Mouse (Mus musculus): ENCODE results near the gene Gm20696. TPM values are rescaled to one million over a fixed set of nuclear protein-coding genes. Genes with fewer than 3 reads are reported as not detected.
A peak's percentile ranks its signal among the peaks of the same experiment; 100 is the strongest.

Gm20696 gene
- polyA plus RNA-seq, 1 experiment from 2014 or later: 3.2 TPM

DNA sequence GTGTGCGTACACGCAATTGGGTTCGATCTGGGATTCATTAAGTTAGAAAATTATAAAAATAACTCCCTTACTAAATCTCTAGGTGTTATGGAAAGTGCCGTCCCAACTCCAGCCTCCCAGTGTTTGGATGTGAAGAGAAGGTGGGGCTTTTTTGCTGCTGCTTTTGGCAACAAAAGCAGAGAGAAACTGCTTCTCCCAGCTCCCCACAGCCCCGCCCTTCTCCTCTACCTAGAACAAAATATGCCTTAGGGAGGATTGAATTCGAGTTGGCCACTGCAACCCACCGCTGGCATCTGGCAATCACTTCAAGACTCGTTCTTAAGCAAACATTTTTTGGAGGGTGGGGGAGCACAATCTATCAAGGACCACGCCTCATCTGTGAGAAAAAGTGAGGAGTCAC, 191.6 kb downstream of the Gm20696 start:
- Histone ChIP-seq H3K4me1 (peaks cover 15% of the 10 kb centered on the region), H3K27ac (replicated peaks) (no peak overlapping the region), H3K9me3 (replicated peaks) (no peaks in the 10 kb centered on the region), H3K36me3 (peaks cover 6% of the 10 kb centered on the region), H3K27me3 (ENCODE audit: low read depth, poor library complexity, severe bottlenecking) (no peaks in the 10 kb centered on the region), H3K4me3 (no peak overlapping the region)
- DNase-seq (ENCODE audit: low spot score): no peak
- 89% methylated on average over 9 of the region's 9 CpGs for WGBS

GRCm38 (mm10) chr6:99470906-99471305, 195.7 kb downstream of the Gm20696 start:
- no peak overlapping the region for H3K4me3 ChIP-seq
- H3K27ac ChIP-seq (replicated peaks): no peak overlapping the region
- no peak for DNase-seq (ENCODE audit: low spot score)
- H3K27me3 ChIP-seq (ENCODE audit: low read depth, poor library complexity, severe bottlenecking): peaks cover 13% of the 10 kb centered on the region; the same call in 1 of the 2 replicates
- 88% methylated on average over 5 of the region's 5 CpGs for WGBS
- H3K9me3 ChIP-seq (replicated peaks): no peaks in the 10 kb centered on the region
- H3K4me1 ChIP-seq: peaks cover 32% of the 10 kb centered on the region
- peaks cover 12% of the 10 kb centered on the region for H3K36me3 ChIP-seq

GRCm38 (mm10) chr6:99469134-99469834, 197.3 kb downstream of the Gm20696 start:
- peaks cover 26% of the 10 kb centered on the region for H3K36me3 ChIP-seq
- H3K27me3 ChIP-seq (ENCODE audit: low read depth, poor library complexity, severe bottlenecking): peaks cover 21% of the 10 kb centered on the region
- no peak overlapping the region for H3K4me3 ChIP-seq
- WGBS: 93% methylated on average over 12 of the region's 12 CpGs
- DNase-seq (ENCODE audit: low spot score): no peak
- H3K9me3 ChIP-seq (replicated peaks): no peaks in the 10 kb centered on the region
- H3K4me1 ChIP-seq: peaks cover 39% of the 10 kb centered on the region
- no peak overlapping the region for H3K27ac ChIP-seq (replicated peaks)

DNA sequence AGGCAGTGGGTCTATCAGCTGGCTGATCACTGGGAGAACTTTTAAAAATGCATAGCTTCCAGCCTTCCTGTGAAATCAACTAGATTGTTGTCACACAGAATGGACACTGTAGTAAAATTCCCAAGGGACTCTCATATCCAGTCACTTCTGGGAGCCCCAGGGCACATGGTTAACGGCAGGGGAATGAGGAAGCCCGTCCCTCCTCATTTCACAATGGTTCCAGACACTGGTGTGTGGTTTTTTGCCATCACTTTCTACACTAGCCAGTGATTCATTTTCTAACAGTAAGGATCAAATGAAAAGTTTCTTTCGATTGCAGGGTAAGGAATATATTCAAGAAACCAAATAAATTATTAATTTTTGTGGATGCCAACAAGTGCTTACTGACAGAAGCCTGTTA, 198.8 kb downstream of the Gm20696 start:
- 70% methylated on average over 3 of the region's 3 CpGs for WGBS
- no peak for DNase-seq (ENCODE audit: low spot score)
- Histone ChIP-seq H3K27me3 (ENCODE audit: low read depth, poor library complexity, severe bottlenecking) (peaks cover 21% of the 10 kb centered on the region), H3K36me3 (peaks cover 20% of the 10 kb centered on the region), H3K27ac (replicated peaks) (no peak overlapping the region), H3K4me1 (peaks cover 45% of the 10 kb centered on the region), H3K4me3 (no peak overlapping the region), H3K9me3 (replicated peaks) (no peaks in the 10 kb centered on the region)

GRCm38 (mm10) chr6:99467109-99467508, 199.5 kb downstream of the Gm20696 start:
- Histone ChIP-seq H3K36me3 (peaks cover 19% of the 10 kb centered on the region), H3K27ac (replicated peaks) (no peak overlapping the region), H3K4me3 (no peak overlapping the region), H3K9me3 (replicated peaks) (no peaks in the 10 kb centered on the region), H3K27me3 (ENCODE audit: low read depth, poor library complexity, severe bottlenecking) (peaks cover 21% of the 10 kb centered on the region), H3K4me1 (peaks cover 51% of the 10 kb centered on the region)
- no peak for DNase-seq (ENCODE audit: low spot score)
- 37% methylated on average over 8 of the region's 8 CpGs for WGBS

DNA sequence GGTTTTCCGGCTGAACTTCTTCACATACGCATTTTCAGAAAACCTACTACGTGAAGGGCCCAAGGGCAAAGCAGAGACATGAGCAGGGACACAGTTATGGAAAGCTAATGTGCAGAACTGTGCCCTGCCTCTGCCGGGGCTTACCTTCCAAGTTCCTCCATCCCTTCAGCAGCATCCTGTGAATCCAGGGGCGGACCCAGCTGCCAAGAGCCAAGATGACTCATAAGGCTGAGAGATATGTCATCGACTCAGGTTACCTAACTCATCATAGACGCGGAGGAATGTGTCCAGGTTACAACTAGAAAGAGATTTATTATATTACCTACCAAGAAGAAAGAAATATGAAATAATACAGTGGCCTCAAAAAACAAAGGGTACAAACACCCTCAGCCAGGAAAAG, 200.2 kb downstream of the Gm20696 start:
- Histone ChIP-seq H3K4me3 (no peak overlapping the region), H3K27ac (replicated peaks) (no peak overlapping the region), H3K9me3 (replicated peaks) (no peaks in the 10 kb centered on the region), H3K27me3 (ENCODE audit: low read depth, poor library complexity, severe bottlenecking) (peaks cover 21% of the 10 kb centered on the region), H3K36me3 (peaks cover 19% of the 10 kb centered on the region), H3K4me1 (peaks cover 51% of the 10 kb centered on the region)
- no peak for DNase-seq (ENCODE audit: low spot score)
- 89% methylated on average over 8 of the region's 8 CpGs for WGBS

DNA sequence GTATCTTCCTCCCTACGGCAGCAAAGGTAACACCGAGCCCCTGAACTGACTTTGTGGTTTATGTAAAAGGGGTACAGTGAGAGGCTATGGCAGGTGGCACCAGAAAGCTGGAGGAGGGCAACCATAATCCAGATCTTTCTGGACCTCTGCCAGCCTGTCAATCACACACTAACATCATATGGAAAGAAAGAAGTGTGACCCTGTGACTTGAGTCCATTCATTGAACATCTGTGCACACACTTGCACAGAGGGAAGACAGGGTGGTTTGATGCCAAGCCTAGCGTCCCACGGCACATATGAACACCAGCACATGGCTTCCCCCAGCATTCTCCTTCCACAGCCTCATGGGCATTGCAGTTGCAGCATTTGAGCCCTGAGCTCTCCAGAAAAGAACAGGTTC, 202.1 kb downstream of the Gm20696 start:
- Histone ChIP-seq H3K27me3 (ENCODE audit: low read depth, poor library complexity, severe bottlenecking) (peaks cover 21% of the 10 kb centered on the region), H3K4me1 (peaks cover 38% of the 10 kb centered on the region), H3K36me3 (peaks cover 23% of the 10 kb centered on the region), H3K9me3 (replicated peaks) (no peaks in the 10 kb centered on the region), H3K27ac (replicated peaks) (no peak overlapping the region), H3K4me3 (no peak overlapping the region)
- WGBS: 86% methylated on average over 4 of the region's 4 CpGs
- no peak for DNase-seq (ENCODE audit: low spot score)

GRCm38 (mm10) chr6:99463906-99464305, 202.7 kb downstream of the Gm20696 start:
- H3K9me3 ChIP-seq (replicated peaks): no peaks in the 10 kb centered on the region
- H3K27ac ChIP-seq (replicated peaks): no peak overlapping the region
- WGBS: 85% methylated on average over 7 of the region's 7 CpGs
- peaks cover 23% of the 10 kb centered on the region for H3K36me3 ChIP-seq
- no peak for DNase-seq (ENCODE audit: low spot score)
- H3K27me3 ChIP-seq (ENCODE audit: low read depth, poor library complexity, severe bottlenecking): peaks cover 16% of the 10 kb centered on the region
- no peak overlapping the region for H3K4me3 ChIP-seq
- H3K4me1 ChIP-seq: peaks cover 38% of the 10 kb centered on the region

DNA sequence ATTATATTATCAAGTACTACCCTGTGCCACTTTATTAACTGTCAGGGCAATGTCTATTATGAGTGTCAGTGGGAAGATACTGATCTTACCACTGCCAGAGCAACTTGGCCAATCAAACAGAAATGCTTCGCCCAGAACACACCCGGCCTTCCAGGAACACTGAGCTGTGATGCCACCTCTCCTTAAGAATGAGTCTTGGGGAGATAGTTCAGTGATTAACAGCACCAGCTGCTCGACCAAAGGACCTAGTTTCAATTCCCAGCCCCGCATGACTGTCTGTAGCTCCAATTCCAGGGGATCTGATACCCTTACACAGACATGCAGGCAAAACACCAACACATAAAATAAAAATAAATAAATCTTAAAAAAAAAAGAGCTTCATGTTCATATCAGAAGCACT, 207.8 kb downstream of the Gm20696 start:
- no peaks in the 10 kb centered on the region for H3K27me3 ChIP-seq (ENCODE audit: low read depth, poor library complexity, severe bottlenecking)
- H3K36me3 ChIP-seq: peaks cover 18% of the 10 kb centered on the region
- H3K27ac ChIP-seq (replicated peaks): no peak overlapping the region
- peaks cover 12% of the 10 kb centered on the region for H3K4me1 ChIP-seq
- DNase-seq (ENCODE audit: low spot score): no peak
- H3K4me3 ChIP-seq: no peak overlapping the region
- WGBS: 89% methylated on average over 4 of the region's 4 CpGs
- H3K9me3 ChIP-seq (replicated peaks): no peaks in the 10 kb centered on the region

- peaks cover 30% of the 10 kb centered on the region for H3K4me1 ChIP-seq
Measured at GRCm38 (mm10) chr6:99453763-99454520, 212.7 kb downstream of the Gm20696 start.

DNA sequence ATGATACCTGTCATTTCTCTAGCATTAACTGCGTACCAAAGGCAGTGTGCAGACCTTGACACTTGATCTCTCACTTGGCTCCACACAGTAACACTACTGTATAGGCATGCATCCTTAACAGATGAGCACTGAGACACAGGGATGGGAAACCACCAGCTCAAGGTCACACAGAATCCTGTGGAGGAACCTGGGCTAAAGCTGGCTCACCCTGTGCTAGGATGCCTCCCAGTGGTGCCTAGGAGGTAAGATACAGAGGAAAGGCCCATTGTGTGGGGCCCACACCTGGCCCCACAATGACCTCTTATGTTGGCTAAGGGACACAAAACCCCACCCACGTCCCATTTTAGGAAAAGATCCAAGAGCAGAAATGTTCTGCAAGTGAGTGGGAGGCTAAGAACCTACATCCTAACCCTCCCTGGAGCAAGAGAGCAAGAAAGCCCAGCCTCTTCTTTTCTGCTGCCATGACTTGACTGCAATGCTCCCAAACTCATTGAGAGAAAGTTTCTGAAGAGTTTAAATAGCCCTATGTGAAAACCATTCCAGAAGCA, 213.9 kb downstream of the Gm20696 start:
- WGBS: 71% methylated on average over 2 of the region's 2 CpGs
- DNase-seq (ENCODE audit: low spot score): no peak
- H3K4me3 ChIP-seq: no peak overlapping the region

More at GRCm38 (mm10) chr6:99453763-99454520, 212.7 kb downstream of the Gm20696 start:
- WGBS: 95% methylated on average over 7 of the region's 7 CpGs
- Histone ChIP-seq H3K36me3 (peaks cover 14% of the 10 kb centered on the region), H3K27ac (replicated peaks) (no peak overlapping the region), H3K9me3 (replicated peaks) (no peaks in the 10 kb centered on the region), H3K4me3 (no peak overlapping the region), H3K27me3 (ENCODE audit: low read depth, poor library complexity, severe bottlenecking) (no peaks in the 10 kb centered on the region)
- DNase-seq (ENCODE audit: low spot score): no peak

GRCm38 (mm10) chr6:99451479-99451878, 215.1 kb downstream of the Gm20696 start:
- peak; percentile 16 for DNase-seq (ENCODE audit: low spot score)
- Histone ChIP-seq H3K36me3 (peaks cover 21% of the 10 kb centered on the region), H3K9me3 (replicated peaks) (no peaks in the 10 kb centered on the region), H3K4me1 (peaks cover 30% of the 10 kb centered on the region), H3K4me3 (no peak overlapping the region), H3K27ac (replicated peaks) (no peak overlapping the region), H3K27me3 (ENCODE audit: low read depth, poor library complexity, severe bottlenecking) (no peaks in the 10 kb centered on the region)
- WGBS: 60% methylated on average over 11 of the region's 11 CpGs

More for the DNA sequence above, 213.9 kb downstream of the Gm20696 start:
- H3K9me3 ChIP-seq (replicated peaks): no peaks in the 10 kb centered on the region
- H3K27me3 ChIP-seq (ENCODE audit: low read depth, poor library complexity, severe bottlenecking): no peaks in the 10 kb centered on the region
- peaks cover 30% of the 10 kb centered on the region for H3K4me1 ChIP-seq
- no peak overlapping the region for H3K27ac ChIP-seq (replicated peaks)
- peaks cover 18% of the 10 kb centered on the region for H3K36me3 ChIP-seq

- 79% methylated on average over 4 of the region's 4 CpGs for WGBS
- no peak for DNase-seq (ENCODE audit: low spot score)
Measured at GRCm38 (mm10) chr6:99447447-99447846, 219.2 kb downstream of the Gm20696 start.

More at GRCm38 (mm10) chr6:99447447-99447846, 219.2 kb downstream of the Gm20696 start:
- peaks cover 7% of the 10 kb centered on the region for H3K36me3 ChIP-seq
- no peak overlapping the region for H3K4me3 ChIP-seq
- no peaks in the 10 kb centered on the region for H3K9me3 ChIP-seq (replicated peaks)
- H3K4me1 ChIP-seq: peaks cover 27% of the 10 kb centered on the region
- H3K27me3 ChIP-seq (ENCODE audit: low read depth, poor library complexity, severe bottlenecking): no peaks in the 10 kb centered on the region
- no peak overlapping the region for H3K27ac ChIP-seq (replicated peaks)

All from midbrain, embryonic 10.5 days (tissue).